Mouse (Mus musculus): ENCODE measurements around the gene Lancl3. TPM values are rescaled to one million over a fixed set of nuclear protein-coding genes. Genes with fewer than 3 reads are reported as not detected.

Lancl3 gene
- polyA plus RNA-seq, 1 experiment = 0.87 TPM

- Histone ChIP-seq H3K4me3 (replicated peaks; ENCODE audit: control insufficient read depth, low read depth, low read length) (no peak overlapping the region), H3K27ac (ENCODE audit: control insufficient read depth, insufficient read depth, low read depth, low read length, poor library complexity) (no peak overlapping the region), H3K4me1 (ENCODE audit: control insufficient read depth, insufficient read depth, low read length) (peaks cover 2% of the 10 kb centered on the region; the same call in 1 of the 2 replicates)
- no peak for TF ChIP-seq POLR2A (IDR thresholded peaks at IDR 0.05; ENCODE audit: borderline replicate concordance, control insufficient read depth, low read depth, low read length)
- TF ChIP-seq CTCF (IDR thresholded peaks at IDR 0.05; ENCODE audit: control insufficient read depth, insufficient read depth, low read length) = no peak
- 61% methylated on average over 3 of the region's 3 CpGs for WGBS
Measured at GRCm38 (mm10) chrX:9219570-9219969, 19.9 kb downstream of the Lancl3 start.

- Histone ChIP-seq H3K4me1 (ENCODE audit: control insufficient read depth, insufficient read depth, low read length) (peaks cover 2% of the 10 kb centered on the region; the same call in 1 of the 2 replicates), H3K27ac (ENCODE audit: control insufficient read depth, insufficient read depth, low read depth, low read length, poor library complexity) (no peak overlapping the region), H3K4me3 (replicated peaks; ENCODE audit: control insufficient read depth, low read depth, low read length) (no peak overlapping the region)
- TF ChIP-seq POLR2A (IDR thresholded peaks at IDR 0.05; ENCODE audit: borderline replicate concordance, control insufficient read depth, low read depth, low read length) (no peak), CTCF (IDR thresholded peaks at IDR 0.05; ENCODE audit: control insufficient read depth, insufficient read depth, low read length) (peak; percentile 42; the same call in 1 of the 2 replicates)
- 38% methylated on average over 6 of the region's 6 CpGs for WGBS
Measured at GRCm38 (mm10) chrX:9221206-9221605, 21.5 kb downstream of the Lancl3 start.

- no peak overlapping the region for H3K4me3 ChIP-seq (replicated peaks; ENCODE audit: control insufficient read depth, low read depth, low read length)
- 51% methylated on average over 4 of the region's 4 CpGs for WGBS
- no peak overlapping the region for H3K27ac ChIP-seq (ENCODE audit: control insufficient read depth, insufficient read depth, low read depth, low read length, poor library complexity)
- no peak for TF ChIP-seq POLR2A (IDR thresholded peaks at IDR 0.05; ENCODE audit: borderline replicate concordance, control insufficient read depth, low read depth, low read length)
- TF ChIP-seq CTCF (IDR thresholded peaks at IDR 0.05; ENCODE audit: control insufficient read depth, insufficient read depth, low read length) = no peak
- peaks cover 2% of the 10 kb centered on the region; the same call in 1 of the 2 replicates for H3K4me1 ChIP-seq (ENCODE audit: control insufficient read depth, insufficient read depth, low read length)
Measured at GRCm38 (mm10) chrX:9221736-9222135, 22.0 kb downstream of the Lancl3 start.

GRCm38 (mm10) chrX:9222412-9223221 lies 22.9 kb downstream of the Lancl3 start:
- TF ChIP-seq POLR2A (IDR thresholded peaks at IDR 0.05; ENCODE audit: borderline replicate concordance, control insufficient read depth, low read depth, low read length) = no peak
- no peak for TF ChIP-seq CTCF (IDR thresholded peaks at IDR 0.05; ENCODE audit: control insufficient read depth, insufficient read depth, low read length)
- WGBS = 69% methylated on average over 3 of the region's 3 CpGs
- no peak overlapping the region for H3K27ac ChIP-seq (ENCODE audit: control insufficient read depth, insufficient read depth, low read depth, low read length, poor library complexity)
- H3K4me3 ChIP-seq (replicated peaks; ENCODE audit: control insufficient read depth, low read depth, low read length) = no peak overlapping the region
- peaks cover 2% of the 10 kb centered on the region; the same call in 1 of the 2 replicates for H3K4me1 ChIP-seq (ENCODE audit: control insufficient read depth, insufficient read depth, low read length)

- no peak overlapping the region for H3K4me3 ChIP-seq (replicated peaks; ENCODE audit: control insufficient read depth, low read depth, low read length)
- no peaks in the 10 kb centered on the region for H3K4me1 ChIP-seq (ENCODE audit: control insufficient read depth, insufficient read depth, low read length)
- no peak overlapping the region for H3K27ac ChIP-seq (ENCODE audit: control insufficient read depth, insufficient read depth, low read depth, low read length, poor library complexity)
- 68% methylated on average over 2 of the region's 2 CpGs for WGBS
- TF ChIP-seq CTCF (IDR thresholded peaks at IDR 0.05; ENCODE audit: control insufficient read depth, insufficient read depth, low read length) (no peak), POLR2A (IDR thresholded peaks at IDR 0.05; ENCODE audit: borderline replicate concordance, control insufficient read depth, low read depth, low read length) (no peak)
Measured at GRCm38 (mm10) chrX:9227105-9227504, 27.4 kb downstream of the Lancl3 start.

GRCm38 (mm10) chrX:9240737-9241591 lies 41.3 kb downstream of the Lancl3 start:
- 63% methylated on average over 5 of the region's 5 CpGs for WGBS
- Histone ChIP-seq H3K4me1 (ENCODE audit: control insufficient read depth, insufficient read depth, low read length) (no peaks in the 10 kb centered on the region; the same call in 1 of the 2 replicates), H3K27ac (ENCODE audit: control insufficient read depth, insufficient read depth, low read depth, low read length, poor library complexity) (no peak overlapping the region), H3K4me3 (replicated peaks; ENCODE audit: control insufficient read depth, low read depth, low read length) (no peak overlapping the region)
- no peak for TF ChIP-seq POLR2A (IDR thresholded peaks at IDR 0.05; ENCODE audit: borderline replicate concordance, control insufficient read depth, low read depth, low read length)
- TF ChIP-seq CTCF (IDR thresholded peaks at IDR 0.05; ENCODE audit: control insufficient read depth, insufficient read depth, low read length) = no peak

GRCm38 (mm10) chrX:9243381-9243864 lies 43.7 kb downstream of the Lancl3 start:
- no peaks in the 10 kb centered on the region; the same call in 1 of the 2 replicates for H3K4me1 ChIP-seq (ENCODE audit: control insufficient read depth, insufficient read depth, low read length)
- TF ChIP-seq POLR2A (IDR thresholded peaks at IDR 0.05; ENCODE audit: borderline replicate concordance, control insufficient read depth, low read depth, low read length) = no peak
- TF ChIP-seq CTCF (IDR thresholded peaks at IDR 0.05; ENCODE audit: control insufficient read depth, insufficient read depth, low read length) = no peak
- no peak overlapping the region for H3K4me3 ChIP-seq (replicated peaks; ENCODE audit: control insufficient read depth, low read depth, low read length)
- H3K27ac ChIP-seq (ENCODE audit: control insufficient read depth, insufficient read depth, low read depth, low read length, poor library complexity) = no peak overlapping the region
- WGBS = 31% methylated on average over 8 of the region's 8 CpGs

All from bone marrow, adult 2 months (tissue).